Mouse (Mus musculus) hindbrain, postnatal 0 days (tissue): ENCODE measurements at regions not wholly inside any gene's neighbourhood (a gene's known extent, or its start where the extent isn't known, plus 50 kb on each side); places are given as distances from the start of the nearest gene placed in this dataset.

ENCODE experiments used
- ATAC-seq: fragments of 200-750 bp; cut with Nextera tagmentation; 2 replicates; pipeline ENCODE4 v1.8.0; 2017; ENCODE audit warnings: mild to moderate bottlenecking, moderate TSS enrichment, moderate library complexity
- DNase-seq: peaks from one replicate; pipeline ENCODE4 v3.0.0-alpha.2; 2015; ENCODE audit warnings: low spot score
- H3K27ac ChIP-seq: fragments of 300-500 bp; sonication (generic); 2 replicates; pipeline ENCODE4 v1.5.1; 2014; ENCODE audit warnings: mild to moderate bottlenecking
- H3K27me3 ChIP-seq: fragments of 300-500 bp; sonication (generic); 2 replicates; pipeline ENCODE4 v1.6.1; 2014; ENCODE audit warnings: low read length, mixed read lengths; ENCODE audit not compliant: insufficient read depth
- H3K36me3 ChIP-seq: fragments of 300-500 bp; sonication (generic); 2 replicates; pipeline ENCODE4 v1.6.1; 2014; ENCODE audit warnings: low read length, mixed read lengths; ENCODE audit not compliant: insufficient read depth
- H3K4me1 ChIP-seq: fragments of 300-500 bp; sonication (generic); 2 replicates; pipeline ENCODE4 v1.6.1; 2014; ENCODE audit warnings: antibody characterized with exemption, low read length, mixed read lengths; ENCODE audit not compliant: insufficient read depth
- H3K4me2 ChIP-seq: fragments of 300-500 bp; sonication (generic); 2 replicates; pipeline ENCODE4 v1.6.1; 2014; ENCODE audit warnings: low read depth, mild to moderate bottlenecking, low read length, moderate library complexity, mixed read lengths
- H3K4me3 ChIP-seq: fragments of 300-500 bp; sonication (generic); 2 replicates; pipeline ENCODE4 v1.5.1; 2014; ENCODE audit warnings: low read length
- H3K9ac ChIP-seq: fragments of 300-500 bp; sonication (generic); replicated peaks from 2 replicates; pipeline ENCODE4 v1.6.1; 2014; ENCODE audit warnings: mild to moderate bottlenecking, low read length, moderate library complexity, mixed read lengths
- H3K9me3 ChIP-seq: fragments of 300-500 bp; sonication (generic); 2 replicates; pipeline ENCODE4 v1.6.1; 2016; ENCODE audit warnings: low read length, mixed read lengths
- CTCF ChIP-seq: IDR thresholded peaks from 2 replicates; pipeline ENCODE4 v1.5.1; 2016; ENCODE audit warnings: antibody characterized with exemption, control low read depth, low read depth
- WGBS: fragments of 180-500 bp; shearing (Covaris S2); extraction: QIAGEN DNeasy Blood & Tissue Kit; methylation state at CpG from one replicate; pipeline ENCODE4 v1.1.7; 2014; 5-methylcytosine and 5-hydroxymethylcytosine counted together

DNA sequence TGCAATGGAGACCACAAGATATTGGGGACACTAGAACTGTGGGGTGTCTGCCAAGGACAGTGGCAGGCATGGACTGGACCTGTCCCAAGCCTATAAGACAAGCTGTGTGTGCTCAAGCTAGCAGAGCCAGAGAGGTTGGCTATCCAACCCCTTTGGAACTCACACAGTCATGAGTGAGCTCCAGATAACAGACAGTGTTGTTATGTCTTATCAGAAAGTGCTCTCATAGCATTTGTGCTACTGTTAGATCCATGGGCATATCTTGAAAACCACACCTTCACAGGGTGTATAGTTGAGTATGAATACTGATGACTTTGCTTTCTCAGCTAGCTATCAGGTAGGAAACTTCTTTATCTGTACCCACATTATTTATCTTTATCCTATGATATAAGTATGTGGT, 338.1 kb upstream of the Sox11 start:
- Histone ChIP-seq H3K4me2 (no peak overlapping the region), H3K9me3 (no peaks in the 10 kb centered on the region), H3K36me3 (no peaks in the 10 kb centered on the region), H3K4me3 (no peak overlapping the region), H3K9ac (no peak overlapping the region), H3K27ac (no peak overlapping the region), H3K4me1 (no peaks in the 10 kb centered on the region), H3K27me3 (no peaks in the 10 kb centered on the region)
- ATAC-seq (no peak), DNase-seq (no peak)
- TF ChIP-seq CTCF: no peak

DNA sequence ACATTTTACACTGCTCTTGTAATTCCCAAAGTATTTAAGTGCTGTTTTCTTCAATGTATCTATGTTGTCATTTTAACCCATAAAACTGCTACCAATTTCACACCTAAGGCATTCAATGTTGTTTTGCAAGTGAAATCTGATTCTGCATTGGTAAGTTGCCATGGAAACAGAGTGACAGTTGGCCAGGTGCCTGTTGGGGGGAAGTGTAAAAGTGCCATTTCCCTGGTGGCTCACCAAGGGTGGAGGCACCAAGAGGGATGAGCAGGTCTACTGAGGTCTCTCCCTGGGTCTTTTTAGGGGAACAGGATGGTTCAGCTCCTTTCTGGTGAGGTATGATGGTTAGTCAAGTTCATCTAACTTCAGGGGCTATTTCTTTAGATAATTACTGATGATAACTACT, 331.0 kb upstream of the Sox11 start:
- peak; percentile 38 for DNase-seq
- H3K27me3 ChIP-seq: no peaks in the 10 kb centered on the region
- H3K4me1 ChIP-seq: no peaks in the 10 kb centered on the region
- H3K9me3 ChIP-seq: no peaks in the 10 kb centered on the region
- no peaks in the 10 kb centered on the region for H3K36me3 ChIP-seq
- H3K27ac ChIP-seq: no peak overlapping the region
- no peak overlapping the region for H3K9ac ChIP-seq
- H3K4me2 ChIP-seq: no peak overlapping the region
- no peak for TF ChIP-seq CTCF
- ATAC-seq: no peak
- no peak overlapping the region for H3K4me3 ChIP-seq

DNA sequence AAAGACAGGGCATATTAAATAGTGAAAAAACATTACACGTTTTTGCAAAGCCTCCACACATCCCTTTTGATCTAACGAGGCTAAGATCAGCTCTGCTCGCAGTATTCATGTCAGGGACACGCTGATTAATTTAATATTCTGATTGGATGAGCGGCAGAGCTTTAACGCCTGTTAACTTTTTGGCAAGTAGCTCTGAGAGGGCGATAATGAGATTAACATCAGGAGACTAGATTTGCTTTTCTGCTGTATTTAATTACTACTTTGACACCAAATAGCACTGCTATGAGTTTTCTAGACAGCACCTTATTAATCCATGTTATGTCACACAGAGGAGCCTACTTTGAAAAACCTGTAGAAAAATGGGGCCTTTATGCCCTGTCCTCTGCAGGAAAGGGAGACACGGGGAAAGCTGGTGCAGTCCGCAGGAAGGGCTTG, 328.3 kb upstream of the Sox11 start:
- H3K9ac ChIP-seq: no peak overlapping the region
- H3K4me1 ChIP-seq: no peaks in the 10 kb centered on the region
- H3K27me3 ChIP-seq: no peaks in the 10 kb centered on the region
- DNase-seq: peak; percentile 61
- no peak overlapping the region for H3K4me3 ChIP-seq
- peak; percentile 43 for ATAC-seq
- H3K4me2 ChIP-seq: peak overlapping the region; percentile 20
- H3K9me3 ChIP-seq: no peaks in the 10 kb centered on the region
- no peaks in the 10 kb centered on the region for H3K36me3 ChIP-seq
- WGBS: 18% methylated on average over 9 of the region's 9 CpGs
- TF ChIP-seq CTCF: no peak
- no peak overlapping the region for H3K27ac ChIP-seq

DNA sequence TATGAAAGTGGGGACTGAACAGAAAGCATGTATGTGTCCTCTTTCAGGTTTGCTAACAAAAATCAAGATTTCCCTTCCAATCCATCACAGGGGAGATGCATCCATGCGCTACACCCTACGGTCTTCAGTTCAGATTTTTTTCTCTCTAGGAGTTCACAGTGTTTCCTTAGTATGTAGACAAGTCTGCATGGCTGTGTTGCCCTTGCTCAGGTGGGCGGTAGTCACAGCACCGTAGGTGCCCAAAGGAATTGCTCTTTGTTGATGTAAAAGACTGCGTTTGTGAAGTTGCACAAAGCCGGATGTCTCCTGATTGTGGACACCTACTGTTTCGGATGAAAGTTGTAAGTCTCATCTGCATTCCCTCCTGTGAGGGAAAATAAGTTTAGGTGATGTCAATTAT, 327.8 kb upstream of the Sox11 start:
- no peak overlapping the region for H3K27ac ChIP-seq
- H3K36me3 ChIP-seq: no peaks in the 10 kb centered on the region
- no peak overlapping the region for H3K4me3 ChIP-seq
- no peaks in the 10 kb centered on the region for H3K9me3 ChIP-seq
- H3K9ac ChIP-seq: no peak overlapping the region
- DNase-seq (no peak), ATAC-seq (no peak)
- 44% methylated on average over 7 of the region's 7 CpGs for WGBS
- no peaks in the 10 kb centered on the region for H3K4me1 ChIP-seq
- no peak for TF ChIP-seq CTCF
- peak overlapping the region; percentile 20 for H3K4me2 ChIP-seq
- no peaks in the 10 kb centered on the region for H3K27me3 ChIP-seq

DNA sequence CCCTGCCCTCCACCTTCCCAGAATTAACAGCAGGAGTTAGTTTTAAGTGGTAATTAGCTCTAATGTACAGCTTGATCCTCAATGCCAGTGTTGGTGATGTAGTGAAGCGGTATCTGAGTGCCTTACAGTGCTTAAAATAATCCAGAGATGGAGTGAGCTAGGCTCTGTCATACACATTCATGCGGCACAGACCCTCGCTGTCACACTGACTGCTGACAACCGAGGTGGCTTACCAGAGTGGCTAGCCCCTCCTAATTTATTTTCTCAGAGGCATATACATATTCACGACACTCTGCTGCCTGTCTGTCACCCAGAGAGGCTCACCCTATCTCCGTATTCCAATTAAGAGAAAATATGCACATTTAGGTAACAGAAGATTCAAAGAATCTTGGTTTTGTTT, 327.2 kb upstream of the Sox11 start:
- H3K9me3 ChIP-seq: no peaks in the 10 kb centered on the region
- no peak for TF ChIP-seq CTCF
- no peak overlapping the region for H3K9ac ChIP-seq
- no peak for DNase-seq
- H3K4me1 ChIP-seq: no peaks in the 10 kb centered on the region
- 0 out of 2 replicates have a peak, but pooled peaks have one; percentile 51 for ATAC-seq
- no peaks in the 10 kb centered on the region for H3K36me3 ChIP-seq
- no peak overlapping the region for H3K27ac ChIP-seq
- WGBS: 48% methylated on average over 6 of the region's 6 CpGs
- no peaks in the 10 kb centered on the region for H3K27me3 ChIP-seq
- no peak overlapping the region for H3K4me3 ChIP-seq
- H3K4me2 ChIP-seq: no peak overlapping the region

DNA sequence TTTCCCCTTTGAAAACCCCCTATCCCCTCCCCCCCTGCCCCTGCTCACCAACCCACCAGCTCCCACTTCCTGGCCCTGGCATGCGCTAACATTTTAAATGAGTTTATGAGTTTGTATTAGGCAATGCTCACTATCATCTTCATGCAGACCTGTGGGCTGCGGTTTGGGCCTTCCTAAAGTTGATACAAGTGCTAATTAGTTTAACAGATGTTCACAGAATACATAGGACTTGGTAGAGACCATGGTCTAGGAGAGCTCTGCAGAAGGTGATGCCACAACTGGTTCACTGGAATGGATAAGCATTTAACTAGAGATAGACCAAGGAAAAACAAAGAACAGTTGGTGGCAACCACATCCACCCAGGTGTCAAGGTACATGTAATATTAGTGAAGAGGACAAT, 324.1 kb upstream of the Sox11 start:
- TF ChIP-seq CTCF: no peak
- Histone ChIP-seq H3K27me3 (no peaks in the 10 kb centered on the region), H3K9me3 (no peaks in the 10 kb centered on the region), H3K27ac (no peak overlapping the region), H3K4me1 (no peaks in the 10 kb centered on the region), H3K4me2 (no peak overlapping the region), H3K9ac (no peak overlapping the region), H3K36me3 (no peaks in the 10 kb centered on the region), H3K4me3 (no peak overlapping the region)
- ATAC-seq: no peak
- 82% methylated on average over 2 of the region's 2 CpGs for WGBS
- no peak for DNase-seq

DNA sequence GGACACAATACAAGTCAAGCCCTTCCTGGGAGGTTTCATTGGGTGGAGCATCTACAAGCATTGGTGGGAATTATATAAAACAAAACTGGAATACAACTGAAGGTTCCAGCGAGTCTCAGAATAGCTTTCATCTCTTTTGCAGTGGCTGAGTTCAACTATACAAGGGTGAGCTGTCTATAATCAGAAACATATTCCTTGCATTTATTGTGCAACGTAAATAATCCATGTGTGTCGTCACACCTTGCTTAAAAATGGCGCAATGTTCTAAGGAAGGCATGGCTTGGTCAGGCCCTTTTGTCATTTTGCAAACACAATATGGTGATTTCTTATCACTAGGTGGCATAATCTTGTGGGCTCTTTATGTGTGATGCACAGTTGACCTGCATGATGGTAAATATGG, 320.8 kb upstream of the Sox11 start:
- H3K4me3 ChIP-seq: no peak overlapping the region
- TF ChIP-seq CTCF: no peak
- 95% methylated on average over 4 of the region's 4 CpGs for WGBS
- H3K4me1 ChIP-seq: no peaks in the 10 kb centered on the region
- no peak overlapping the region for H3K27ac ChIP-seq
- H3K9ac ChIP-seq: no peak overlapping the region
- ATAC-seq (no peak), DNase-seq (no peak)
- no peaks in the 10 kb centered on the region for H3K27me3 ChIP-seq
- no peaks in the 10 kb centered on the region for H3K9me3 ChIP-seq
- H3K36me3 ChIP-seq: no peaks in the 10 kb centered on the region
- H3K4me2 ChIP-seq: no peak overlapping the region
